Mouse (Mus musculus) retina, embryonic 14.5 days (tissue): ENCODE measurements around the gene Idua.

ENCODE experiments used
- DNase-seq: peaks from one replicate; pipeline ENCODE4 v3.0.0-alpha.2; 2015; ENCODE audit warnings: low spot score

Gene Idua

DNA sequence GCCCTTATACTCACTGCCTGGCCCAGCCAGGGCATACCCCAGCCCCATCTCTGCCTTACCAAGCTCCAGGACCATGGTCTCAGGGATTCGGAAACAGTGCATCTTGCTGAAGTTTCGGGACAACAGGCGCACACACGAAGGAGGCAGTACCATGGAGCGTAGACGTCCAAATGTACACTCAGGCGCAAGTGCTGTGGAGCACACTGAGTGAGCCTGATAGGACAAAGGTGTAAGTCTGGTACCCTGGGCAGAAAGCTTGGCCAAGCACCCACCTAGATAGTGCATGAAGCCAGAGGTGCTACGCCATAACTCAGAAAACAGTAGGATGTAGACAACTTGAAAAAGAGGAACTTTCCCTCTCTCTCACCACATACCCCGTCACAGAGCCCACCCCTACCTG lies 4.8 kb upstream of the Idua start:
- no peak for DNase-seq

GRCm38 (mm10) chr5:108655891-108656650 lies 4.1 kb upstream of the Idua start:
- no peak for DNase-seq

GRCm38 (mm10) chr5:108657406-108657805 lies 2.7 kb upstream of the Idua start:
- no peak for DNase-seq

DNA sequence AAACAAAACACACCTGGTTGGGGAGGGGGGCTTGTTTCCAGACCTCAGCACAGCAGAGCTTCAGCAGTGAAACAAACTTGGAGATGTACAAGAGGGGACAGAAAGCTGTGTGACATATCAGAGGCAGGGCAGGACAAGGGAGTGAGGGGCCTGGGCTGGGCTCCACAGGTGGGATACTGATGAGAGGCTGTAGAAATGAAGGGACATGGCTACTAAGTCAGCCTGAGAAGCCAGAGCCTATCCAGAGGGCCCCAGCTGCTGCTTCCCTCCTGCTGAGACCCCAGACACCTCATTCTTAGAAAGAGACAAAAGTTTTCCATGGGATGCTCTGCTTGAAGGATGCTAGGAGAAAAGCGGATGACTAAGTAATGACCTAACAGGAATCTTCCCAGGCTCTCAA lies 1.5 kb upstream of the Idua start:
- no peak for DNase-seq

GRCm38 (mm10) chr5:108660632-108661268 lies 619 bp downstream of the Idua start:
- DNase-seq = peak; percentile 93

DNA sequence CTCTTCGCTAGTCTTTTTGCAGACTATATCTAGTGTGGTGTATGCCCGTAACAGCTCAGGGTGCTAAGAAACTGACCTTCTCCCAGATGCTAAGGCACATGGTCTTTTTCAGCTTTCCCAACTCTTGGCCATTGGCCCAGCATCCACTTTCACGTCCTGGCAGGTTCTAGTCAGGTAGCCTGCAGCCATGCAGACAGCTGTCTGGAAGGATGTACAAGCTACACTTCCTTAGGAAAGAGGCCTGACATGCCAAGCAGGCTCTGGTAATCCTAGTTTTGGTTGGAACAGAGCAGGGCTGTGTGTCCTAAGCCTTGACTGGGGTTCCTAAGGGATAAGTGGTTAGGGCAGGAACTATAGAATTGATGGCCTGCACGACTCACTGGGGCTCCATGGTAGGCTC lies 2.6 kb downstream of the Idua start:
- DNase-seq = no peak

GRCm38 (mm10) chr5:108665066-108665465 lies 4.9 kb downstream of the Idua start:
- DNase-seq = no peak

GRCm38 (mm10) chr5:108667370-108667769 lies 7.2 kb downstream of the Idua start:
- no peak for DNase-seq

DNA sequence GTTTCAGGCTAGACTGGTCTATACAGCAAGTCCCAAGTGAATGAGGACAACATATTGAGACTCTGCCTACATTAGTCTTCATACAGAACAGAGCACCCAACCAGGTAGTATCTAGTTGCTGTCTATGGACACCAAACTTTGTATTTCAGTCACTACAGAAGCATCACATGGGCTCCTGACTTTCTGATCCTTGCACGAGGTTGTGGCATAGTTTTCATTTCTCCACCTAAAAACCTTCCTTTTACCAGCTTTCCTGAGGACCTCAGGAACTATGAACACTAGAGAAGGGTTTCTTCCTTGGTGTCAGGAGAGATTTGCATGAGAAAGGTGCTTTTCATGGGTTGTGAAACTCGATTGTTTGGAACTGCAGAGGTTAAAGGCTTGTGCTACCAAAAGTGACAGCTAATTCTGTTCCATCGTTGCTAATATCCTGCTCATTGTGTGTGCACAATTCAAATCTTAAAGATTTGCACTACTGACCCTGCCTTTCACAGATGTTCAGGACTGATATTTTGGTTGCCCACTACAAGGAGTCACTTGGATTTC lies 8.3 kb downstream of the Idua start:
- no peak for DNase-seq

GRCm38 (mm10) chr5:108668977-108669936 lies 9.1 kb downstream of the Idua start, which contains the start of gene Dgkq:
Gene Dgkq (minus strand): TSS chr5:108669672.
- peak; percentile 89 for DNase-seq

DNA sequence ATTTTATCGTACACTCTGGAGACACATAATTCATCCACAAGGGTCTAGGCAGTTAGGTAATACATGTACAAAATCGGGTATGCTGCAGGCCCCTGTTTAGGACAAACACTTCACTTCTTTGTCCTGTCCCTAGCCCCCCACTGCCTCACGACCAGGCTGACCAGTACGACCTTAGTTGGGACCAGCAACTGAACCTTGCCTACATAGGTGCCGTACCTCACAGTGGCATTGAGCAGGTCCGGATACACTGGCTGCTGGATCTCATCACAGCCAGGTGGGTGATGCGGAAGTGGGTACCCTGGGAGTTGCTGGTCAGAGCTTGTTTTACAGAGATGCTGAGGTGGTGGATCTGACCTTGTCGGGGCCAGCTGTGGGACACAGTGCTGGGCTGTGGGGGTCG lies 9.9 kb downstream of the Idua start:
- DNase-seq = no peak

GRCm38 (mm10) chr5:108670785-108671184 lies 10.7 kb downstream of the Idua start:
- peak; percentile 68 for DNase-seq

DNA sequence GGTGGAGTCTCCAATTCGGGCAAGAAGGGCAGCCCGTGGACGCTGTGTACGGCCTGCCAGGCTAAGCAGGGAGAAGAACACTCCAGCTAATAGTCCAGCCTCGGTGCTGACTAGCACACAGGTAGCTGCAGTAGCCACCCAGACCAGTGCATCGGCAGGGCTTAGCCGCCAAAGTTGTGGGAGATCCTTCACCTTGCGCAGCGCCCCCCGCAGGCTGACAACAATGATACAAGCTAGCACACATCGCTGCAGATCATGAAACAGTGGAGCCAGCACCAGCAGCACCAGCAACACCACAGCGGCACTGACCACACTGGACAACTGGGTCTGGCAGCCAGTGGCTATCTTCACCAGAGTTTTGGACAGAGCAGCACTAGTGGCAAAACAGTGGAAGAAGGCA lies 11.6 kb downstream of the Idua start:
- no peak for DNase-seq

DNA sequence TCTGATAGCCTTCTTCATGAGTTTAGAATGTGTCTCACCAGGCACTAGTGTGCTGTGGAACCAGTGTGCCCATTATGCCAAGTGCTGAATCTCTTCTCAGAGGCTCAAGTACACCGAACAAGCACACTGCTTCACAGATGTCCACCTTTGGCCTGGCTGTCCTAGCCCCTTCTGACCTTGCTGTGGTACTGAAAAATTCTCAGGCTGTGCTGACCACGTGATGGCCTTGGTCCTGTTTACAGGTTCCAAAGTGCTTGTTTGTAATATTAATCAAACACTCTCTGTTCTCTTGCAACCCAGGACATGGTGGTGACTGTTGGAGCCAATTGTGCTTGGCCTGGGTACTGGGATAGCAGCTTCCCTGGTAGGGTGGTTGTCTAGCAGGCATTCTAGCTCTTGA lies 14.5 kb downstream of the Idua start:
- DNase-seq = no peak

DNA sequence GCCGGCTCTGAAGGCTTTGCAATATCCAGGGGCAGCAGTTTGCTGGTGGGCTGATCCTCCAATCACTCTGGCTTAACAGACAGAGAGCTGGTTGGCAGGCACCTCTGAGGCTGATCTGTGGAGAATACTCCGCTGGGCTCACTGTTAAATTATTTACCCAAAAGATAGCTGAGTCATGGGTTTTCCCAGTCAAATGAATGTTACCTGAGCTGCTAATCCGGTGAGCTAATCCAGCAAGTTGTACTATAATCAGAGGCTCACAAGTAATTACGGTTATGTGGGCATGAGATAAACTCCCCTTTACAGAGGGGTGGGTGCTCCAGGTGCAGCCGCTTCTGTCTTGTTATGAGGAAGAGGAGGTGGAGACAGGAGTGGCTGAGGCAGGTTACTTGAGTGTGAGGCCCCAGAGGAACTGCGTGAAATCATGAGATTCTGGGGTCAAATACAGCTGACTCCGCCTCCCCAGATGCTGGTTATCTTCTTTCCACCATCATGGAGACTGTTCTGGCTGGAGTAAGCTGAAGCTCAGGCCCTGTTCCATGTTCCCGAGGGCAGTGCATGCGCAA lies 15.2 kb downstream of the Idua start, which contains the start of gene Slc26a1:
Slc26a1 (minus strand) TSS at position 319 of the 566 bp plus-strand sequence.
- no peak for DNase-seq

- DNase-seq = peak; percentile 20
Observed at GRCm38 (mm10) chr5:108676772-108677498, 16.8 kb downstream of the Idua start.

DNA sequence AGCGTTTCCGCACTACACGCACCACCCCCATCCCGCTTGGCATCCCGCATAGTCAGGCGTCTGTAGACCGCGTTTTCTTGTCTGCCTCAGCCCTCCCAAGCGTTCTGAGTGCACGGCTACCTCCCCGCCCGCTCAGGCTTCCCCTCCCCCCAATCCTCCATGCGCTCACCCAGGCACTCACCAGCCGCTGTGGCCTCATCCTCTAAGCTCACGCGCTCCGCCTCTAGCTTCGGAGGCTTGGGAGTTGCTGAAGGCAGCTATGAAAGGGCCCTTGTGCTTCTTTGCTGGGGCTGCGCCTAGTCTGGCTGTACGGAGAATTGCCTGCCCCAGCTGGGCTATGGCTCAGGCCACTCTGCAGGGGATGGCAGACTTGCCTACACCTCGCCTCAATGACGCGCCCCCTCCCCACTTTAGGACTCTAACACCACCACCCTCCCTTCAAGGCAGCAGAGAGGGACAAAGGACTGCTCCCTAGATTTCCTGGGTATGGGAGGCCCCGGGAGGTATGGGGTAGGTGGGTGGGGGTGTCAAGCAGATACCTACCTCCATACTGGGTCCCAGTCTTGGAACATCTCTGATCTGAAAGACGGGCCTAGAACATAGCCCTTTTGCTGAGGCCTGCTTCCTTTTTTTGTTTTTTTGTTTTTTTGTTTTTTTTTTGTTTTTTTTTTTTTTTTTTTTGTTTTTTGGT lies 17.6 kb downstream of the Idua start:
- DNase-seq = peak; percentile 76

- no peak for DNase-seq
Observed at GRCm38 (mm10) chr5:108678296-108678854, 18.2 kb downstream of the Idua start.

GRCm38 (mm10) chr5:108679909-108680308 lies 19.8 kb downstream of the Idua start:
- no peak for DNase-seq

DNA sequence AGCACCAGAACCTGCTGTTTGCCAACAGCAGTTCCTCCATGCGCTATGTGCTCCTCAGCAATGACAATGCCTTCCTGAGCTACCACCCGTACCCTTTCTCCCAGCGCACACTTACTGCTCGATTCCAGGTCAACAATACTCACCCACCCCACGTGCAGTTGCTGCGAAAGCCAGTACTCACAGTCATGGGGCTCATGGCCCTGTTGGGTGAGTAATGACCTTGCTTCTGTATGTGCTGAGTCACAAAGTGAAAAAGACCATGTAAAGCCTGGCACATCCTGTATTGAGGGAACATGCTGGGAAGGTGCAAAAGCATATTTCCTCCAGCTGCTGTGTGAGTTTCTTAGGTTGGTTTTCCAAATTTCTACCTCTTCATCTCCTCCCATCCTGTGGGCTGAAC lies 20.7 kb downstream of the Idua start:
- no peak for DNase-seq
